Mouse (Mus musculus): ENCODE measurements around the gene Ssna1.
A peak's percentile ranks its signal among the peaks of the same experiment; 100 is the strongest.
"Not testable (repeated sequence)": the region's sequence is repeated elsewhere in the genome, so short reads cannot be mapped to it uniquely, and the experiment has no call there.

The Ssna1 gene

GRCm38 (mm10) chr2:25257250-25257649 lies 15.0 kb downstream of the Ssna1 start:
- DNase-seq: not testable (repeated sequence)

GRCm38 (mm10) chr2:25256443-25257109 lies 15.7 kb downstream of the Ssna1 start:
- peak; percentile 56 to 64 for DNase-seq

GRCm38 (mm10) chr2:25255284-25255779 lies 16.9 kb downstream of the Ssna1 start, which contains the start of gene Tmem203:
Tmem203 (plus strand) TSS chr2:25255439.
- DNase-seq: peak; percentile 86 to 89

- no peak for DNase-seq
These were observed 19.9 kb downstream of the Ssna1 start for GRCm38 (mm10) chr2:25252331-25252730.

GRCm38 (mm10) chr2:25246183-25247072 lies 25.8 kb downstream of the Ssna1 start, which contains the start of gene AL732309.1:
AL732309.1 (minus strand) TSS chr2:25246863.
- peak in 1 of 2 experiments; percentile 53 for DNase-seq

- no peak for DNase-seq
These were observed 28.1 kb downstream of the Ssna1 start for GRCm38 (mm10) chr2:25244144-25244543.

- DNase-seq: peak; percentile 17 to 36
These were observed 28.9 kb downstream of the Ssna1 start for GRCm38 (mm10) chr2:25243342-25243741.

- peak; percentile 55 to 74 for DNase-seq
These were observed 30.1 kb downstream of the Ssna1 start, which contains the start of the genes Rnf208 and Cysrt1 for GRCm38 (mm10) chr2:25242101-25242506. Rnf208 (plus strand) TSS chr2:25242255. Cysrt1 (minus strand) TSS chr2:25242452.

GRCm38 (mm10) chr2:25241438-25241775 lies 30.8 kb downstream of the Ssna1 start:
- no peak for DNase-seq

- DNase-seq: peak; percentile 69 to 83
These were observed 31.4 kb downstream of the Ssna1 start for GRCm38 (mm10) chr2:25240723-25241437.

- DNase-seq: no peak
These were observed 31.9 kb downstream of the Ssna1 start for GRCm38 (mm10) chr2:25240310-25240709.

GRCm38 (mm10) chr2:25239766-25240165 lies 32.5 kb downstream of the Ssna1 start:
- no peak for DNase-seq

- no peak for DNase-seq
These were observed 34.1 kb downstream of the Ssna1 start for GRCm38 (mm10) chr2:25238106-25238505.

- DNase-seq: no peak
These were observed 34.7 kb downstream of the Ssna1 start for GRCm38 (mm10) chr2:25237522-25237921.

GRCm38 (mm10) chr2:25236614-25237013 lies 35.6 kb downstream of the Ssna1 start, which contains the start of gene Rnf224:
Rnf224 (minus strand) TSS chr2:25236787.
- DNase-seq: no peak

- no peak for DNase-seq
These were observed 37.6 kb downstream of the Ssna1 start for GRCm38 (mm10) chr2:25234551-25235220.

GRCm38 (mm10) chr2:25234050-25234449 lies 38.2 kb downstream of the Ssna1 start, which contains the start of gene Slc34a3:
Slc34a3 (minus strand) TSS chr2:25234364.
- no peak for DNase-seq

GRCm38 (mm10) chr2:25233421-25233820 lies 38.8 kb downstream of the Ssna1 start:
- DNase-seq: no peak

GRCm38 (mm10) chr2:25231038-25231437 lies 41.2 kb downstream of the Ssna1 start:
- DNase-seq: no peak

GRCm38 (mm10) chr2:25230581-25230980 lies 41.7 kb downstream of the Ssna1 start:
- no peak for DNase-seq

- no peak for DNase-seq
These were observed 42.7 kb downstream of the Ssna1 start for GRCm38 (mm10) chr2:25229582-25229981.

- DNase-seq: no peak
These were observed 43.2 kb downstream of the Ssna1 start for GRCm38 (mm10) chr2:25228995-25229530.
